Mouse (Mus musculus) CH12F3 (cell line): ENCODE results near the gene Dnah7b.
"Not testable (repeated sequence)": the region's sequence is repeated elsewhere in the genome, so short reads cannot be mapped to it uniquely, and the experiment has no call there.

Experiments used
- in situ Hi-C: fragments of 300-500 bp; cut with MboI; formaldehyde crosslinking; loops from 2 replicates; pipeline ENCODE4 v1.14.3; 2020; ENCODE audit warnings: low sequenced_read_pairs

Dnah7b gene

GRCm38 (mm10) chr1:46278911-46279565, 212.9 kb downstream of the Dnah7b start:
- in situ Hi-C loops, result not testable (repeated sequence)

GRCm38 (mm10) chr1:46294451-46294850, 228.3 kb downstream of the Dnah7b start:
- in situ Hi-C loops, result not testable (repeated sequence)

- in situ Hi-C loops, result not testable (repeated sequence)
Measured at GRCm38 (mm10) chr1:46325942-46326341, 259.8 kb downstream of the Dnah7b start.

- in situ Hi-C loops, result not testable (repeated sequence)
Measured at GRCm38 (mm10) chr1:46345301-46345700, 279.2 kb downstream of the Dnah7b start.

GRCm38 (mm10) chr1:46380641-46381040, 314.5 kb downstream of the Dnah7b start:
- in situ Hi-C loops, result not testable (repeated sequence)

GRCm38 (mm10) chr1:46394681-46395297, 328.7 kb downstream of the Dnah7b start:
- in situ Hi-C loops, result not testable (repeated sequence)

GRCm38 (mm10) chr1:46408324-46409115, 342.4 kb downstream of the Dnah7b start:
- in situ Hi-C loops, result no loop called here

GRCm38 (mm10) chr1:46414798-46415197, 348.7 kb downstream of the Dnah7b start:
- in situ Hi-C loops, result not testable (repeated sequence)

- in situ Hi-C loops, result not testable (repeated sequence)
Measured at GRCm38 (mm10) chr1:46416946-46417345, 350.8 kb downstream of the Dnah7b start.

GRCm38 (mm10) chr1:46418966-46419365, 352.9 kb downstream of the Dnah7b start:
- in situ Hi-C loops, result not testable (repeated sequence)
